Mouse (Mus musculus) E14TG2a.4 (cell line): ENCODE measurements around the gene Mtor.
A peak's percentile ranks its signal among the peaks of the same experiment; 100 is the strongest.

Source experiments
- H3K27me3 ChIP-seq: 2 replicates; pipeline ENCODE4 v1.6.1; 2014; ENCODE audit warnings: low read length, control low read depth; ENCODE audit not compliant: insufficient read depth
- H3K36me3 ChIP-seq: 2 replicates; pipeline ENCODE4 v1.6.1; 2014; ENCODE audit warnings: low read length, control low read depth; ENCODE audit not compliant: insufficient read depth
- H3K4me1 ChIP-seq: replicated peaks from 2 replicates; pipeline ENCODE4 v1.6.1; 2014; ENCODE audit warnings: low read depth, low read length, control low read depth
- H3K4me3 ChIP-seq: replicated peaks from 2 replicates; pipeline ENCODE4 v1.5.1; 2014; ENCODE audit warnings: mild to moderate bottlenecking, low read length
- H3K9me3 ChIP-seq: 2 replicates; pipeline ENCODE4 v1.6.1; 2014; ENCODE audit warnings: low read length, control low read depth
- CTCF ChIP-seq: conservative IDR thresholded peaks from 2 replicates; pipeline ENCODE4 v1.5.1; 2014; ENCODE audit warnings: low read length
- NANOG ChIP-seq: IDR thresholded peaks from 2 replicates; pipeline ENCODE4 v1.6.1; 2014; ENCODE audit warnings: borderline replicate concordance, low read length, mixed read lengths
- POU5F1 ChIP-seq: IDR thresholded peaks from 2 replicates; pipeline ENCODE4 v1.6.1; 2014; ENCODE audit warnings: low read length, borderline replicate concordance

Mtor gene

GRCm38 (mm10) chr4:148448179-148448852, at the start of gene Mtor:
Gene Mtor (plus strand): TSS chr4:148448611.
- Histone ChIP-seq H3K27me3 (no peaks in the 10 kb centered on the region), H3K4me3 (peak within 1 kb of the TSS; percentile 97), H3K9me3 (no peaks in the 10 kb centered on the region), H3K4me1 (peaks cover 37% of the 10 kb centered on the region), H3K36me3 (peaks cover 31% of the 10 kb centered on the region)
- TF ChIP-seq POU5F1 (no peak), CTCF (no peak), NANOG (no peak)

- H3K27me3 ChIP-seq = peaks cover 43% of the 10 kb centered on the region
- TF ChIP-seq POU5F1 = no peak
- no peak for TF ChIP-seq NANOG
- no peak for TF ChIP-seq CTCF
- H3K4me1 ChIP-seq = peaks cover 27% of the 10 kb centered on the region
- no peaks in the 10 kb centered on the region for H3K36me3 ChIP-seq
- no peak overlapping the region for H3K4me3 ChIP-seq
- no peaks in the 10 kb centered on the region for H3K9me3 ChIP-seq
These were observed 48.8 kb upstream of the Mtor start for GRCm38 (mm10) chr4:148399437-148400094.

- peaks cover 67% of the 10 kb centered on the region for H3K27me3 ChIP-seq
- H3K36me3 ChIP-seq = no peaks in the 10 kb centered on the region
- TF ChIP-seq NANOG (no peak), POU5F1 (no peak), CTCF (no peak)
- H3K9me3 ChIP-seq = no peaks in the 10 kb centered on the region
- 0 out of 2 replicates have a peak overlapping the region, but pooled peaks have one; percentile 20 for H3K4me3 ChIP-seq
- peaks cover 33% of the 10 kb centered on the region for H3K4me1 ChIP-seq
These were observed 45.0 kb upstream of the Mtor start for GRCm38 (mm10) chr4:148403402-148403801.

- TF ChIP-seq CTCF (no peak), NANOG (no peak), POU5F1 (no peak)
- Histone ChIP-seq H3K36me3 (no peaks in the 10 kb centered on the region), H3K27me3 (peaks cover 66% of the 10 kb centered on the region), H3K9me3 (no peaks in the 10 kb centered on the region), H3K4me3 (peak overlapping the region; percentile 49), H3K4me1 (peaks cover 33% of the 10 kb centered on the region)
These were observed 43.7 kb upstream of the Mtor start for GRCm38 (mm10) chr4:148404748-148405147.

GRCm38 (mm10) chr4:148405255-148405788, 43.1 kb upstream of the Mtor start:
- Histone ChIP-seq H3K36me3 (no peaks in the 10 kb centered on the region), H3K4me1 (peaks cover 33% of the 10 kb centered on the region), H3K4me3 (peak overlapping the region; percentile 49), H3K9me3 (no peaks in the 10 kb centered on the region), H3K27me3 (peaks cover 63% of the 10 kb centered on the region)
- TF ChIP-seq CTCF = no peak
- TF ChIP-seq NANOG = no peak

- H3K27me3 ChIP-seq = peaks cover 41% of the 10 kb centered on the region
- TF ChIP-seq POU5F1 (no peak), NANOG (no peak)
- no peaks in the 10 kb centered on the region for H3K9me3 ChIP-seq
- peaks cover 32% of the 10 kb centered on the region for H3K4me1 ChIP-seq
- H3K36me3 ChIP-seq = no peaks in the 10 kb centered on the region
- no peak overlapping the region for H3K4me3 ChIP-seq
These were observed 40.0 kb upstream of the Mtor start for GRCm38 (mm10) chr4:148408256-148408975.

- TF ChIP-seq POU5F1 (no peak), NANOG (no peak), CTCF (no peak)
- peaks cover 14% of the 10 kb centered on the region for H3K27me3 ChIP-seq
- H3K4me3 ChIP-seq = no peak overlapping the region
- H3K4me1 ChIP-seq = no peaks in the 10 kb centered on the region
- no peaks in the 10 kb centered on the region for H3K36me3 ChIP-seq
- H3K9me3 ChIP-seq = peaks cover 20% of the 10 kb centered on the region
These were observed 32.8 kb upstream of the Mtor start for GRCm38 (mm10) chr4:148415575-148415974.

- TF ChIP-seq POU5F1 (no peak), CTCF (no peak), NANOG (no peak)
- peaks cover 14% of the 10 kb centered on the region for H3K27me3 ChIP-seq
- no peaks in the 10 kb centered on the region for H3K36me3 ChIP-seq
- H3K9me3 ChIP-seq = peaks cover 20% of the 10 kb centered on the region
- H3K4me1 ChIP-seq = no peaks in the 10 kb centered on the region
- no peak overlapping the region for H3K4me3 ChIP-seq
These were observed 31.3 kb upstream of the Mtor start for GRCm38 (mm10) chr4:148417074-148417526.
